Mouse (Mus musculus) cortical plate, adult 2 months (tissue): ENCODE data around the gene Cpne9. TPM values are rescaled to one million over a fixed set of nuclear protein-coding genes. Genes with fewer than 3 reads are reported as not detected.
A peak's percentile ranks its signal among the peaks of the same experiment; 100 is the strongest.

ENCODE experiments used
- H3K27ac ChIP-seq: fragments of 200-500 bp; 2 replicates; pipeline ENCODE4 v1.5.1; 2012; ENCODE audit warnings: low read length, control low read depth, inconsistent platforms; ENCODE audit not compliant: insufficient read depth
- H3K4me1 ChIP-seq: fragments of 200-500 bp; 2 replicates; pipeline ENCODE4 v1.6.1; 2011; ENCODE audit warnings: low read length; ENCODE audit not compliant: control insufficient read depth, insufficient read depth
- H3K4me3 ChIP-seq: fragments of 200-500 bp; 2 replicates; pipeline ENCODE4 v1.5.1; 2011; ENCODE audit warnings: mild to moderate bottlenecking, low read length, control low read depth; ENCODE audit not compliant: insufficient read depth
- CTCF ChIP-seq: fragments of 200-500 bp; IDR thresholded peaks from 2 replicates; pipeline ENCODE4 v1.5.1; 2011; ENCODE audit warnings: mild to moderate bottlenecking, control low read depth, low read length; ENCODE audit not compliant: insufficient read depth; ENCODE audit errors: extremely low read depth
- POLR2A ChIP-seq: fragments of 200-500 bp; IDR thresholded peaks from 2 replicates; pipeline ENCODE4 v1.6.1; 2011; ENCODE audit warnings: mild to moderate bottlenecking, low read length, control low read depth; ENCODE audit not compliant: insufficient read depth; ENCODE audit errors: extremely low read depth
- polyA plus RNA-seq: library from polyadenylated mRNA; depleted of rRNA; stranded (reverse); fragments of >200 nt; gene quantifications from 2 replicates; pipeline ENCODE4 v1.2.3, GENCODE M21; 2012

Cpne9 gene
- polyA plus RNA-seq, 1 experiment, result 136 TPM

GRCm38 (mm10) chr6:113334216-113334615 is 52.1 kb downstream of the Cpne9 start:
- Histone ChIP-seq H3K27ac (no peak overlapping the region), H3K4me3 (no peak overlapping the region), H3K4me1 (no peaks in the 10 kb centered on the region)
- no peak for TF ChIP-seq CTCF
- TF ChIP-seq POLR2A, result no peak

DNA sequence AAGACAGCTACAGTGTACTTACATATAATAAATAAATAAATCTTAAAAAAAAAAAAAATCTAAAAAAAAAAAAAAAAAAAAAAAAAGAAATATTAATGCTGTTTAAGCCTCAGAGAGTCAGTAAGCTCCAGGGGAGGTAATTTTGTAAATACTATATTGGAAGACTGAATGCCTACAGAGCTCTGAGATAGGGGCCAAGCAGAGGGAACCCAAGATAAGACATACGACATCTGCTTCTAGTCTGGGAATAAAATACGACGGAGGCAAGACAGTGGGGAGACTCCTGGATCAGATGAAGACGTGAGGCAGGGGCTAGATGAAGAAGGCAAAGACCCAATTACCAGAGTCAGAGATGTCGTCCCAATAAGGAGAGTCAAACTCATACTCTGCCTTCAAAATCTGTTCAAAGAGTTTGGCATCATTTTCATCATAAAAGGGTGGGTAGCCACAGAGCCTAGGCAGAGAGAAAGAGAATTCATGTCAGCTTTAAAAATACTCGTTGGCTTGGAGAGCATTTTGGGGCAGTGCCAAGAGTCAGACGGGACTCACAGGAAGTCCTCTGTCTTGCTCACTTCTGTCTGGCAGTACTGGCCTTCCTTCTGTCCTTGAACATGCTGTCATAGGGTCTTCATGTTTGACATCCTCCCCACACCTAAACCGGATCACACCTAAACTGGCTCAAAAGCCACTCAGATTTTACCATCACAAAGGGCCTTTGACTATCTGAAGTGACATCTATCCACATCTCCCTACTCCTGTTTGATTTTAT is 54.9 kb downstream of the Cpne9 start:
- H3K27ac ChIP-seq, result no peak overlapping the region
- H3K4me3 ChIP-seq, result no peak overlapping the region
- TF ChIP-seq CTCF (no peak), POLR2A (no peak)
- 0 out of 2 replicates have a peak, but pooled peaks cover 3% of the 10 kb centered on the region for H3K4me1 ChIP-seq

DNA sequence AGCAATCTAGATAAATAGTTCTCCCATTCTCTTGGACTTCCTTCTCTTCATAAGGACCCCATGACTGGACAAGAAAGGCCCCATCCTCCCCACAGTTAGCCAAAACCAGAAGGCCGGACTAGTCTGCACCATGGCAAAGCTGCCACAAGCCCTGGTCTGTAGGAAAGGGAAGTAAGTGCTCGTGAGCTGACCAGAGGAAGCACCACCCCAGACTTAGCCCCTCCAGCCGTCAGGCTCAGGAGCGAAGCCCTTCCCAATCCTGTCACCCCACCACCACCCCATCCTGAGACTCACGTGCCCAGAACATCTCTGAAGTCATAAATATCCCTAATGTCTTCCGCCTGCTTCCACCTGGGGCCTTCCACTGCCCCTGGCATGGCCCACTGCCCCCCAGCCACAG is 59.5 kb downstream of the Cpne9 start:
- Histone ChIP-seq H3K4me1 (peaks cover 5% of the 10 kb centered on the region; the same call in 1 of the 2 replicates), H3K27ac (peak overlapping the region; percentile 45; the same call in 1 of the 2 replicates), H3K4me3 (peak overlapping the region; percentile 80)
- TF ChIP-seq CTCF, result no peak
- TF ChIP-seq POLR2A, result no peak

GRCm38 (mm10) chr6:113342297-113342696 is 60.2 kb downstream of the Cpne9 start:
- TF ChIP-seq CTCF (no peak), POLR2A (no peak)
- H3K4me3 ChIP-seq, result peak overlapping the region; percentile 80
- H3K27ac ChIP-seq, result 0 out of 2 replicates have a peak overlapping the region, but pooled peaks have one; percentile 31
- peaks cover 5% of the 10 kb centered on the region; the same call in 1 of the 2 replicates for H3K4me1 ChIP-seq

- H3K4me3 ChIP-seq, result peak within 1 kb of the TSS; percentile 80
- no peak for TF ChIP-seq CTCF
- TF ChIP-seq POLR2A, result peak; percentile 72
- peaks cover 5% of the 10 kb centered on the region; the same call in 1 of the 2 replicates for H3K4me1 ChIP-seq
- peak within 1 kb of the TSS; percentile 70 for H3K27ac ChIP-seq
These were observed 61.3 kb downstream of the Cpne9 start, which contains the start of gene Camk1 for GRCm38 (mm10) chr6:113343177-113344092. Camk1 (minus strand) TSS chr6:113343984.

- Histone ChIP-seq H3K4me1 (peaks cover 5% of the 10 kb centered on the region; the same call in 1 of the 2 replicates), H3K4me3 (peak overlapping the region; percentile 80), H3K27ac (peak overlapping the region; percentile 60)
- TF ChIP-seq CTCF (no peak), POLR2A (no peak)
These were observed 62.2 kb downstream of the Cpne9 start for GRCm38 (mm10) chr6:113344321-113344720.

DNA sequence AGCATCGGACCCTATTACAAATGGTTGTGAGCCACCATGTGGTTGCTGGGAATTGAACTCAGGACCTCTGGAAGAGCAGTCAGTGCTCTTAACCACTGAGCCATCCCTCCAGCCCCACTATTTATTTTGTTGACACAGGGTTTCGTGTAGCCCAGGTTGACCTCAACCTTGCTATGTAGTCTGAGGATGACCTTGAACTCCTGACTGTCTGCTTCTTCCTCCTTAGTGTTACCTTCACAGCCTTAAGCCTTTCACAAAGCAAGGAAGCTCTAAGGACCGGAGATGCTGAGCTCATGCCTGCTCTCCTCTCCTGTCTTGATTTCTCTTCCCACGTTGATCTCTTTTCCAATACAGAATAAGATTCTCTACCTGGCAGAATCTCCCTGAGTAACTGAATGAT is 64.8 kb downstream of the Cpne9 start:
- TF ChIP-seq CTCF, result no peak
- TF ChIP-seq POLR2A, result no peak
- H3K4me3 ChIP-seq, result no peak overlapping the region
- H3K4me1 ChIP-seq, result peaks cover 2% of the 10 kb centered on the region; the same call in 1 of the 2 replicates
- no peak overlapping the region for H3K27ac ChIP-seq

GRCm38 (mm10) chr6:113350538-113350937 is 68.4 kb downstream of the Cpne9 start:
- H3K27ac ChIP-seq, result no peak overlapping the region
- H3K4me1 ChIP-seq, result no peaks in the 10 kb centered on the region
- no peak overlapping the region for H3K4me3 ChIP-seq
- TF ChIP-seq CTCF, result no peak
- no peak for TF ChIP-seq POLR2A

- H3K4me1 ChIP-seq, result no peaks in the 10 kb centered on the region
- no peak overlapping the region for H3K27ac ChIP-seq
- no peak overlapping the region for H3K4me3 ChIP-seq
- no peak for TF ChIP-seq CTCF
- no peak for TF ChIP-seq POLR2A
These were observed 69.1 kb downstream of the Cpne9 start for GRCm38 (mm10) chr6:113351161-113351560.
